Mouse (Mus musculus) T-helper 17 cell (primary cell): Measurements from ENCODE around the gene Stac3.

Experiments used
- in situ Hi-C, 2 experiments: fragments of 300-600 bp; cut with MboI, MseI; formaldehyde crosslinking; loops; 1 replicate in 1 of 2; 2 replicates in 1 of 2; pipeline ENCODE4 v1.15.1; 2025; ENCODE audit warnings: high pct_unique_total_duplicates in 2 of 2

Gene Stac3

DNA sequence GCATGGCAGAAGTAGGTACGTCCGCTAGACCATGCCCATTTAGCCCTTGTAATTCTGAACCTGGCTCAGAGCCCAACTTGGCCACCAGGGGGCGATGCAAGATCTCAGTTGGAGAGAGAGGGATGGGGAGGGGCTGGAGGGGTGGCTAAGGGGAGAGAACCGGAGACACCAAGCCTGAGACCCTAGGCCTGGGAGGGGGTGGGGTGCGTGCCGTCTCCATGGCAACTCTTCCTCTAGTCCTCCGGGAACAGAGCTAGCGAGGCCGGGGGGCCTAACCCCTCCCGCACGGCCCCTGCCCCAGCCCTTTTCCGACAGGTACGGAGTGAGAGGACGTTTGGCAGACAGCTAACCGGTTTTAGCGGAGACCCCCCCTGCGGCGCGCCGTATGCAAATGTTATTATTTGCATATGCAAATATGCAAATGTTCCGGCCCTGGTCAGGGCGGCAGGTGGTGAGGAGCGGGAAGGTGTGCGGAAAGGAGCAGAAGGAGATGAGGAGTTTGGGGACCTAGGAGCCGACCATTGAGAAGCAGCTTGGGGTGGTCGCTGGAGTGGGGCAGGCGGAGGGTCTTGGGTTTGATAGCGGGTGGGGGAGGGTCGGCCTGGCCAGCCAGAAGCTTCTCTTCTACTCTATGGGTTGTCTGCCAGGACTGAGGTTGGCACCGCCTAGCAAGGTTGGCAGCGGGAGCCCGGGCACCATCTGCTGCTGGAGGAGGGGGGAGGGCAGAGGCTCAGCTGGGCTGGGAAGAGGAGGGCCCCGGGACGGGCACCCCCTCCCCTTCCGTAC is 7.8 kb downstream of the Stac3 start:
- in situ Hi-C loops: loop anchor here (5.0 kb wide), 1 partner anchor 33 kb away; no protein-coding TSS in a partner anchor

DNA sequence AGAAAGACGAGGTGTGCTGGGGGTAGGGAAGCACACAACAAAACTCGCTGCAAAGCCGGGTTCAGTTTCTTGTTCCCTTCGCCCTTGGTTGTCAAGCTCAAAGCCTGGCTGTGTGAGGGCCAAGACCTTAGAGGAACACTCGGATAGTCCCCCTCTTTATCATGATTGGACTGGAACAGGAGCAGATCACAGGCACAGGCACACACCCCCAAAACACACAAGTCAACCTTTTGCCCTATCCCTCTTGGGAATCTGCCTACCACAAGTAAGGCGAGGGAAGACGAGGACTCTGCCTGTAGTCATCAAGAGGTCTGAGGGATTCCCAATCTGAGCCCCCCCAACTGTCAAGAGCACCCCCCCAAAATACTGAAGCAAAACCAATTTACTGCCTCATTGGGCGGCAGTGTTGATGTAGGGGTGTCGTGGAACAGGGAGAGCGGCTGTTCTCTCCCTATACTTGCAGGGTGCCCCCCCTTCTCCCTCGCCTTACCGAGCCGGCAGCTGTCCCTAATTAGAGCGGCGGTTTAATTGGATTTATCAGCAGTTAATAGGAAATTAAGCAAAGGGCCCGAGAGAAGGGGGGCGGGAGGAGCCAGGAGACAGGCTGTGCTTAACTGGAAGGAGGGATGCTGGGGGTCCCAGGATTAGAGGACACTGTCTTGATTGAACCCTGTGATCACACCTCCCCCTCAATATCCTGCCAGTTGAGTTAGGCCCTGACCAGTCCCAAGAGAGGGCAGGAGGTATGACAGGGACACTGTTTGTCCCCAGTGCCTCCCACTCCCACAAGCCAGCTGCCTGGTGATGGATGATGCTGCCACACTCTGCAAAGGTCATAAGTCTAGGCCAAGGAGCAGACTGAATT is 8.6 kb downstream of the Stac3 start:
- in situ Hi-C loops: loop anchor here (5.0 kb wide), 1 partner anchor 32 kb away; no protein-coding TSS in a partner anchor

DNA sequence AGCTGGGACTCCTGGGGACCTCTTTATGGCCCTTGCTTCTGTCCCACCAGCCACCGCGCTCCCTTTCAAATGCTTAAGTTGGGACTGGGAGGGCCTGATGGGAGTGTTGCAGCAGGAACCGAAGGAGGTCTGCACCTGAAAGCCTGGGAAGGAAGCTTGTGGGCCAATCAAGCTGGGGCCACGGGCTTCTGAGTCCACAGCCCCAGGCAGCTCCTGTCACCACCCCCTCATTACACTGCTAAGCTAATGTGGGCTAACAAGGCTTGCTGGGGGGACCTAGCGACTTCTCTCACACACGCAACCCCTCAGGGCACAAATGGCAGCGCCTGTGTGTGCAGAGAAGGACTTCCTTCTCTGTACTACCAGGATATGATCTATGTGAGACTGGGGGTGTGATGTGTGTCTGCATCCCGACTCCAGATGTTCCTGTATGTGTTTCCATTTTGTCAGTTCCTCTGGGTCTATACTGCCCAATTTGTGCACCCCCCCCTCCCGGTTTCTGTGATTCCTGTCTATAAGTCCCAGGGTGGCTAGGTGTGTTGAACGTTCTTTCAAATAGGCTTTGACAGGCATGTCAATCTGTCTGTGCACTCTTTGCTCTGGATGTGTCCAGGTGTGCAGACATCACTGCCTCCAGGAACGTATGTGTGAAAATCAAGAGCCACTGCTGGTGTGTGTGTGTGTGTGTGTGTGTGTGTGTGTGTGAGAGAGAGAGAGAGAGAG is 9.6 kb downstream of the Stac3 start:
- in situ Hi-C loops: no loop called here

DNA sequence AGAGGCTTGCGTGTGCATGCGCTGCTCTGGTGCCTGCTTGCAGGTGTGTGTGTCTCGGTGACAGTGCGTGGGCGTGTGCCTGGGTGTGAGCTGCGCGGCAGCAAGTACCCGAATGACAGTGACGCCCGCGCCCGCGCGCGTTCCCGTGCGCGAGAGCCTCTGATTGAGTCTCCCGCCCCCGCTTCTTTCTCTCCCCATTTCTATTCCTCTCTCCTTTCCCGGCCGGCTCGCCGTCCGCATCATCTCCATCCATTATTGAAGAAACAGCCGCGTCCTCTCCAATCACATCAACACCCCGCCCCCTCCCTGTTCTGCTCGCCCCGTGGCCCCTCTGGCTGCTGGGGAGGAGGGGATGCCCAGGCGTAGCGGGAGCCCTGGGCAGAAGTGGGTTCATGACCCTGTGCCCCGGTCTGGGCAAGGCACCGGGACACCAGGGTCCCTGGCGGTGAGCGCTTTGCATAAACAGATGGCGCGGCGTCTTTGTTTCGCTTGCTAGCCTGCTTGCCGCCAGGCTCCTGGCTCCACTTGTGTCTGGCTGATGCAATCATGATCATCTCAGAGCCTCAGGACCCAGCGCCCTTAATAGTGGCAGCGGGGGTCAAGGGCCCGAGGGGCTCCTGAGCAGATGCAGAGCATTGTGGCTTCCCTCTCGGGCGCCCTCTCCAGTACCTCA is 10.3 kb downstream of the Stac3 start:
- in situ Hi-C loops: no loop called here

DNA sequence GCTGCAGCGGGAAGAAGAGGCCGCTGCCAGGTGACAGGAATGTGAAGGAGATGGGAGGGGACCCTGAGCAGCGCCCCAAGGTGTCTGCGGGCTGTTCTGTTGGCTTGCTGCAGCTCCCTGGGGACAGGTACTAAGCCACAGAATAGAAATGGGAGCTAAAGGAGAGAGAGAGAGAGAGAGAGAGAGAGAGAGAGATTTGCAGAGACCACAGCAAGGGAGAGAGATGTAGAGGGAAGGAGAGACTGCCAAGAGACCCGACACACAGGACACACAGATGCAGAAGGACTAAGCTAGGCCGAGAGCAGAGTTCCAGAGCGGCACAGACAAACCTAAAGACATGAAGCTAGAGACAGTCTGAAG is 10.8 kb downstream of the Stac3 start:
- in situ Hi-C loops: no loop called here

DNA sequence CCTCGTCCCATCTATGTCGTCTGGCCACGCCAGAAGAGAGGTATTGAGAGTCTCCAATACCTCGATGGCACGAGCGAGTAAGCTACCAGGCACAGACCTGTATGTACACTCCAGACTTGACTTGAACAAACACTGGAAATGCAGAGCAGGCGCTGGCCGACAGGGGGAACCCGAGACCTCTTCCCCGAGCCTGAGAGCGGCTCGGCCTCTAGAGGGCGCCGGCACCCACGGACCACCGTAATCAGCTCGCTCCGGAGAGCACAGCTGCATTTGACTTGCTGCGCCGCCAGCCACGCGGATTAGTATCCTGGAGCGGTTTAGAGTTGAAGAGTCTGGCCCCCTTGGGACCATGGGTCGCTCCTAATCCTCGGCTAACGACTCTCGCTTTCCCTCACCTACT is 11.3 kb downstream of the Stac3 start:
- in situ Hi-C loops: no loop called here

DNA sequence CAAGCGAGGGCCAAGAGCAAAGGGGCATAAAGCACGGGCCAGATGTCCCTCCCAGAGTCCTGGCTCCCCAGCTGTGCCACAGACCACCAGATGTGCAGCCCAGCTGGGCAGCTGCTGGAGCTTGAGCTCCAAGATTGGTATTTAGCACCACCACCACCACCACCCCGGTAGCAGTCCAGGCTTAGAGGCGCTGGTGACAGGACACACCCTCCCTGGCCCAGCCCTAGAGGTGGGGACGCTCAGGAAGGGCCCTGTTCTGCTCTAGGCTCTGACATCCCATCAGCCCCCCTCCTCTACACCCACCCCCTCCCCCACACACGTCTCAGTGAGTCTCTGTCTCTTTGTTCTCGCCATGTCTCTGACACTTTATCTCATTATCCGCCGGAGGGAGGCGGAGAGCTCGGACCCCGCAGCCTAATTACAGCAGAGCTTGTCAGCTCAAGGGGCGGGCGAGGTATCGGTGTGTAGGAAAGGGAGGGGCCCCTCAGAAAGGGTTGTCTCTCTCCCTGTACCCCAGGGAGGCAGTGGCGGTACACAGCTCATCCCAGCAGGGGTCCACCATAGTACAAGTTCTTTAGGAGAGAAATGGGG is 12.1 kb downstream of the Stac3 start:
- in situ Hi-C loops: no loop called here

DNA sequence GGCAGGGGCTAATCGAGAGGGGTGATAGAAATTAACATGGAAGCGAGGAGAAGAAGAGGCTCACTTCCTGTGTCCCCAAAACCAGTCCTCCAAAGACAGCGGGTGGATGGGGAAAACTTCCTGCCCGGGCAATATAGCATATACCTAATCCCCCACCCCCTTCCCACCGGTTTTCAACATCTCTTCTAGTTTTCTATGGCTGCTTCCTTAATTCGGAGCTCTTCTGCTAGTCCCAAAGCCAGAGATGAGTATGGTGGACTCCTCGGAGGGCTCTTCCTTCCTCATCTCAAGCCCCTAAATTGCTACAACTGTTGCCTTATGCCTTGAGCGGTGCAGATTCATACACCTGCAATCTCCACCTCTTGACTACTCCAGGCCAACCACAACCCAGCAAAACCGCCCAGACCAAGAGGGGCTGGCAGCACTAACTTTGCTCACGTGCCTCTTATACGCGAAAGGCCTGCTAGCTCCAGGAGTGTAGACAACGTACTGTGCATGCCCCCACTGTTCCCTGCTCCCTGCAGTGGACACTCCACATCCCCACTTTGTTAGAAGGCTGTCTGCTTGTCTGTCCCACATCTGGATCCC is 12.7 kb downstream of the Stac3 start:
- in situ Hi-C loops: no loop called here

DNA sequence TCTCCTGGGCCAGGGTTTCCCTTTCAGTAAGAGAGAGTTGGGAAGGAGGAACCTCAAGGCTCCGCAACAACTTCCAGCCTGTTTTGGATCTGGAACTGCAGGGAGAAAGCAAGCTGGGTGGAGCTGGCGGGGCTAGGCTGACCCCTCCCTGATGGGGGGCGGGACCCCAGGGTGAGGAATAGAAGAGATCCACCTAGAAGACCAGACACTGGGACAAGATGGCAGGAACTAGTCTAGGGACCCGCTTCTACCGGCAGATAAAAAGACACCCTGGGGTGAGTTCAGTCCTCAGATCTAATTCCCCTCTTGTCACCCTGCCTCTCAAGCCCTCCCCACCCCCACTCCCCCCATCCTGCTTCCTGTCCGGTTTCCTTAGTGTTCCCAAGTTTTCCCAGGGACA is 13.3 kb downstream of the Stac3 start, which contains the start of gene Ndufa4l2:
Gene Ndufa4l2 (plus strand): TSS at position 204 of the 400 bp plus-strand sequence.
- in situ Hi-C loops: no loop called here

DNA sequence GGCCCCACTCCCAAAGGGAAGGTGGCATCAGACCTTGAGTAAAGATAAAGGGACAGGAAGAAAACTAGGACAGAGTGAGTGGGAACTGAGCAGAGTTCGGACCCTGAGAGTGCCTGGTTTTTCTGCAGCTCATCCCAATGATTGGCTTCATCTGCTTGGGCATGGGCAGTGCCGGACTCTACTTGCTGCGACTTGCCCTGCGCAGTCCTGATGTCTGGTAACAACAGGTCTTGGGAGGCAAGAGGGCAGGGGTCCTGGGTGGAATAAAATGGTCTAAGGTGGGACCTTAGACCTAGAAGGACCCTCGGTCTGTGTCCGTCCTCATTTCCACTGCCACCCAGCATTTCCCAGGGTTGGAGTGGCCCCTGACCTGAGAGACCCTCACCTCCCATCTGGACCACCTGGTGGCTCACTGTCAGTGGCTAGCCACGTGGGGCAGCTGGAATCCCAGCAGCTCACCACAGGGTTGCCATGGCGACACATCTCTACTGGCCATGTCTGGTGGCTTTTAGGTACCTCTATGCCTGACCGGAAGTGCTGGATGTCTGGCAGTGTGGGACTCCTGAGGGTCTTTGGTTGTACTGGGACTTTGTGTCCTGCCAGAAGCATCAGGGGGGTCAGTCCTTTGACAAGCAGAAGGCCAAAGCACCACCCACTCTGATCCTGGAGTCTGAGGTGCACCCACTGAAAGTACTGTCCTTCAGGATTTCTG is 13.9 kb downstream of the Stac3 start:
- in situ Hi-C loops: no loop called here

DNA sequence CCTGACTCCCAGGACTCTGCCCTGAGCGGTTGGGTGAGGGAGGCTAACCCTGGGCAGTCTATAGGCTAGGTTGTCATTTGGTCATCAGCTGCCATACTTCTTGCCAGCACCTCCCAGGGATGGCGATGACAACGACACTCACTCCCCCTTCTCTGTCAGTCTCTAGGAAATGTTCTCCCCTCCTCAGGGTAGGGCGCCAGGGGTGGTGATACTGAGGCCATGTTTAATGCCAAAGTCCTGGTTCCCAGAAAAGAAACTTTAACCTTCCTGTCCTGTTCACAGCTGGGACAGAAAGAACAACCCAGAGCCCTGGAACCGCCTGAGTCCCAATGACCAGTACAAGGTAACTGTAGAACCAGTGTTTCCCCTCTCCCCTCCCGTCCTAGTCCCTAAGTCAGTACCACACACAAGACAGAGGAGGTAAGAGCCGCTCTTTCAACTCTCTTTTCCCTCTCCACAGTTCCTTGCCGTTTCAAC is 14.5 kb downstream of the Stac3 start:
- in situ Hi-C loops: no loop called here

DNA sequence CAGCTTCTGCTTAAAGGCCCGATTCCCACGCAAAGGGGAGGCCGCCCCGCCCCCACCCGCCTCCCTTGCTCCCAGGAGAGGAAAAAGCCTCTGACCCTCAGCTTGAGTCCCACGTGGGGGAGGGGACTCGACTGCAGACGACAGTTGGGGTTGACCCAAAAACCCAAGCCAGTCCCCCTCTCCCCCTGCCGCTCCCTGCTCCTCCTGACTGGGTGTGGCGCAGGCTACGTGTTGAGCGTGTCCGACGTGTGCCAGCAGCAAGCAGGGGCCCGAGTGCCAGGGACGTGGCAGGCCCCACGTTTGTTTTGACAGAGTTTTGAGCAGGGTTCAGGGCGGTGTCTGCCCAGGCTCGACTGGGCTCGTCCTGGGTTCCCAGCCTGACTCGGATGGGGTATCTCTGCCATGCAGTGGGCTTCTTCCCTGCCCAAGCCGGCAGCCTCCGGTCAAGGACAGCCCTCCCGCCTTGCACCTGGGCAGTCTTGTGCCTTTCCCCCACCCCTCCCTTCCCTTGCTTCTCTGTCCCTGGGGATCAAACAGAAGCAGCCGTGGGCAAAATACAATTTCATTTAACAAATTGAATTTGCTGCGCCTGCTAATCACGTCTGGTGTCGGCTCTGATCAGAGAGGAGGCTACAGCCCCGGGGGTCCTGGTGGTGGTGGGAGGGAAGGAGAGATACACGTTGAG is 15.2 kb downstream of the Stac3 start:
- in situ Hi-C loops: no loop called here

DNA sequence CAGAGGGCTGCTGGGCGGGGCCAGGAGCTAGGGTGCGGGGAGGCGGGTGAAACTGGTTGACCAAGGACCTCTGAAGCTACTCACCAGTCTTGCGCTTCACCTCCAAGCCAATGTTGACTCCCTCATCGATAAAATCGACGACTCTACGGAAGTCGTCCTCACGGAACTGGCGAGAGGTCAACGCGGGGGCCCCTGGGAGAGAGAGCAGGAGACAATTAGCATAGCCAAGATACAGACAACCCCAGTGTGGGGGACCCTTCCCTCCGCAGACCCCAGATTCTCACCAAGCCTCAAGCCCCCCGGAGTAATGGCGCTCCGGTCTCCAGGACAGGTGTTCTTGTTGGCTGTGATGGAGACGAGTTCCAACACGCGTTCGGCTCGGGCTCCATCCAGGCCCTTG is 16.5 kb downstream of the Stac3 start:
- in situ Hi-C loops: no loop called here

DNA sequence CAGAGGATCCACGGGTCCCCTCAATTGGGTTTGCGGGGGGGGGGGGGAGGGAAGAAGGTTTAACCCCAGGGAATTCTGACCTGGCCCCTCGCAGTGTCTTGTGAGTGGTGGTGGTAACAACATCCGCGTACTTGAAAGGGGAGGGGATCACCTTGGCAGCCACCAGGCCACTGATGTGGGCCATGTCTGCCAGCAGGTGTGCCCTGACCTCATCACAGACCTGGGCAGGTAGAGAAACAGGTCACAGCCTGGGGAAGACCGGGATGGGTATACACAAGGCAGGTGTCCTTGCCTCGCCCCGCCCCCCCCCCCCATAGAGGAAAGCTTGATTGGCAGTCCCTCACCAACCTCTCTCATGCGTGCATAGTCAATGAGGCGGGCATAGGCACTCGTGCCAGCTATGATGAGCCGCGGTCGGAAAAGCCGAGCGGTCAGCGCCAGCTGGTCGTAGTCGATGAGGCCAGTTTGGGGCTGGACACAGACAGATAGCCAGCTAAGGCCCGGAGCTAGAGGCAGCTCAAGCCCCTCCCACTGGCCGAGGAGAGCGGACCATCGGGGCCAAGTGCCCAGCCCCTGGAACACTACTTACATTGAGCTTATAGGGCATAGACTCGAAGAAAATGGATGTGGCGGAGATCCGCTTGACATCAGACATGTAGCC is 17.7 kb downstream of the Stac3 start:
- in situ Hi-C loops: no loop called here

DNA sequence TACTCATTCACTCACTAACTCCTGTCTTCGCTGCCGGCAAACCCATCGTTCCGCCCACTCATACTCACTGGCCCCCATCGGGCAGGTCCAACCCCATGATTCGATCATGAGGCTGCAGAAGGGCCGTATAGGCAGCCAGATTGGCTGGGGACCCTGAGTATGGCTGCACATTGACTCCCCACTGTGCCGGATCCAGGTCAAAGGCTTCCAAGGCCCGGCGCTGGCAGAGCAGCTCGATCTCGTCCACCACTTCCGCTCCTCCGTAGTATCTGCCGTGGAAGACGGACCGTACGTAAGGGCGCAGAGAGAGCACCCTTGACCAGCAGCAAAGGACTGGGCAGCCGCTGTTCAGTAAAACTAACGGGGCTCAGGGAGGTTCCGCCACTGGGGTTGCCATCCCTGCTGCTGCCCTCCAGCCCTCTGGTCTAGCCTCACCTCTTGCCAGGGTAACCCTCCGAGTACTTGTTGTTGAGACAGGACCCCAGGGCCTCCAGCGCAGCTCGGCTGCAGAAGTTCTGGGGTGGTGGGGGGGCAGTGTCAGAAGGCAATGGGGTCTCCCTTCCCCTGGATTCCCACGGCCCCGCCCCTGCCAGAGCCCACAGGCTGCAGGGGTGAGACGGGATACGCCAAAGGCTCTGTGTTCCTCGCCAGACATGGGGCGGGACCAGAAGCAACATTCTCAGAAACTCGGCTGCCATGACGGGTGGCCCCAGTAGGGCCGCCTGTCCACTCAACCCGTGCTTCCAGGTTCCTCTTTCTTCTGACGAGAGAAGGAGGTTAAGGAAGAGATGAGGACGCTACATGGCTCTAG is 18.6 kb downstream of the Stac3 start:
- in situ Hi-C loops: no loop called here

DNA sequence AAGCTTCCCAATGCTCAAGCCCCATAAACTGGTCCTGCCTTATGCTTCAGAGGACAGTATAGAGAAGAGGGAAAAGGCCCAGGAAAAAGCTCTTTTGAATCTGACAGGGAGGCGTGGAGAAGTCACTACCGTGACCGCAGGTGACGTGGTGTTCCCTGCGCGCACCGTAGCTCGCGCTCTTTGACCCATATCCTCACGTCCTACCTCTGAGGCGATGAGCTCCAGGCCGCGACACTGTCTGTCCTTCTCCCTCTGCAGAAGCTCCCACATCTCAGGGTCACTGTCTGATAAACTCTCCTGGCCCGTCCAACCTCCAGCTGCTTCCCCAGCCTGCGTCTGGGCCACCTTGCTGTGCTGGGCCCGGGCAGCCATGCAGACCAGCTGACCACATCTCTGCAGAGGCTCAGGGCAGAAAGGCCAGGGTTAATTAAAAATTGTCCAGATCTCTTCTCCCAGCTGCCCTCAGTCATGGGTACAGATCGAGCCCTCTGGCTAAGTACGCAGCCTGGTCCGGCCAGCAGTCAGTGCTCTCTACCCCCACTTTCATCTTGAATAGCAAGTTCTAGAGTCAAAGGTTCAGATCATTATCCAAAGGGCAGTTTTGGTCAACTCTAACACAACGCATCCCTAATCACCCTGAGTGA is 19.4 kb downstream of the Stac3 start:
- in situ Hi-C loops: no loop called here

DNA sequence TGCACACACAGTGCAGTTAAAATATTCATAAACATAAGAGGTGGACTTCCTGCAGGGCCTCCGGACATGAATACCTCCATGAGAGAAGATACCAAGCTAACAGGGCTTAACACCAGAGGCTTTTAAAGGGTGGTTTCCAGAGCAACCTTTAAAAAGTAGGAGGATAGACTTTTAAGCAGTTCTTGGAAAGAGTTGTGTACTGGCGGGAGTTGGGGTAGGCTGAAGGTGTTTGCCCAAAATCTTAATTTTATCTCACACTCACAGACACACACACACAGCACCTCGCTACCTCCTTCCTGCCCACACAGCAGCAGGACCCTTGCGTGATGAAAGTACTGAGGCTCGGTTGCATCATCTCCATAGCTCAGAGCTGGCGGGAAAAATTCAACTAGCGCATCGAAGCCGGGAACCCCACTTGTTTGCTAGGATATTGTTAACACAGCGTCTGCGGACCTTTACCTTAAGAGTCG is 20.2 kb downstream of the Stac3 start:
- in situ Hi-C loops: no loop called here
